Mouse (Mus musculus) liver, embryonic 14.5 days (tissue): ENCODE results near the gene Slc1a6. TPM values are rescaled to one million over a fixed set of nuclear protein-coding genes. Genes with fewer than 3 reads are reported as not detected.

Source experiments
- ATAC-seq: fragments of 200-750 bp; cut with Nextera tagmentation; 2 replicates; pipeline ENCODE4 v1.8.0; 2017; ENCODE audit warnings: moderate number of reproducible peaks, mild to moderate bottlenecking, moderate library complexity; ENCODE audit not compliant: insufficient read depth
- DNase-seq, 3 experiments: peaks; one replicate each; pipeline ENCODE4 v3.0.0-alpha.2; 2012 to 2013; ENCODE audit warnings: low read depth in 3 of 3, low spot score in 3 of 3
- H3K27ac ChIP-seq: fragments of 300-500 bp; sonication (generic); 2 replicates; pipeline ENCODE4 v1.5.1; 2014; ENCODE audit warnings: moderate library complexity, mild to moderate bottlenecking, control low read depth, inconsistent platforms
- H3K27me3 ChIP-seq: fragments of 300-500 bp; sonication (generic); 2 replicates; pipeline ENCODE4 v1.6.1; 2014; ENCODE audit warnings: mild to moderate bottlenecking, low read length, moderate library complexity; ENCODE audit not compliant: control insufficient read depth, insufficient read depth
- H3K36me3 ChIP-seq: fragments of 300-500 bp; sonication (generic); replicated peaks from 2 replicates; pipeline ENCODE4 v1.6.1; 2014; ENCODE audit warnings: low read depth; ENCODE audit not compliant: control insufficient read depth, insufficient read depth
- H3K4me1 ChIP-seq, 2 experiments: fragments of 200-500 bp in 1 of 2; fragments of 300-500 bp in 1 of 2; sonication (generic) in 1 of 2; replicated peaks; 2 replicates each; pipeline ENCODE4 v1.6.1; 2012 to 2014; ENCODE audit warnings: antibody characterized with exemption in 1 of 2, inconsistent platforms in 1 of 2, low read length in 1 of 2; ENCODE audit not compliant: control insufficient read depth in 2 of 2, insufficient read depth in 2 of 2
- H3K4me2 ChIP-seq: fragments of 300-500 bp; sonication (generic); 2 replicates; pipeline ENCODE4 v1.6.1; 2014; ENCODE audit warnings: low read depth, mild to moderate bottlenecking, control low read depth, moderate library complexity
- H3K4me3 ChIP-seq, 2 experiments: fragments of 200-500 bp in 1 of 2; fragments of 300-500 bp in 1 of 2; sonication (generic) in 1 of 2; 2 replicates each; pipeline ENCODE4 v1.5.1; 2012 to 2014; ENCODE audit warnings: low read depth in 2 of 2, low read length in 2 of 2, mild to moderate bottlenecking in 2 of 2, control low read depth in 1 of 2, inconsistent platforms in 1 of 2, moderate library complexity in 1 of 2; ENCODE audit not compliant: insufficient read depth in 1 of 2
- H3K9ac ChIP-seq: fragments of 300-500 bp; sonication (generic); replicated peaks from 2 replicates; pipeline ENCODE4 v1.6.1; 2014; ENCODE audit warnings: mild to moderate bottlenecking, control low read depth, moderate library complexity
- H3K9me3 ChIP-seq: fragments of 300-500 bp; sonication (generic); 2 replicates; pipeline ENCODE4 v1.6.1; 2016; ENCODE audit warnings: low read length, mixed read lengths; ENCODE audit not compliant: control insufficient read depth
- CTCF ChIP-seq: IDR thresholded peaks from 2 replicates; pipeline ENCODE4 v1.5.1; 2016; ENCODE audit warnings: antibody characterized with exemption, low read depth, control low read depth
- EP300 ChIP-seq: IDR thresholded peaks from 2 replicates; pipeline ENCODE4 v1.6.1; 2016; ENCODE audit warnings: antibody characterized with exemption, low read depth
- WGBS: fragments of 180-500 bp; shearing (Covaris S2); extraction: QIAGEN DNeasy Blood & Tissue Kit; methylation state at CpG from one replicate; pipeline ENCODE4 v1.1.7; 2014; ENCODE audit not compliant: insufficient replicate concordance; 5-methylcytosine and 5-hydroxymethylcytosine counted together
- polyA plus RNA-seq, 2 experiments: library from polyadenylated mRNA; depleted of rRNA in 1 of 2; stranded (reverse) in 1 of 2; unstranded in 1 of 2; fragments of >200 nt; fragmentation: Nextera tagmentation in 1 of 2; extraction: Ambion mirVana in 1 of 2; gene quantifications; 2 replicates each; pipeline versions ENCODE4 v1.2.1 to v1.2.3; 2012 to 2014

The Slc1a6 gene
- 0.19 and 0.21 TPM in 2 replicates for polyA plus RNA-seq (2012; rRNA removed)
- polyA plus RNA-seq (2014; fragmentation: Nextera tagmentation; extraction: Ambion mirVana): 0.06 TPM in 1 of 2 replicates, not detected in the other

GRCm38 (mm10) chr10:78779981-78780651, at the start of gene Slc1a6:
TSS of gene Slc1a6 (plus strand) at chr10:78780496.
- H3K4me2 ChIP-seq: peak within 1 kb of the TSS; percentile 56
- H3K4me3 ChIP-seq: peak within 1 kb of the TSS; percentile 22 to 34
- no peaks in the 10 kb centered on the region for H3K36me3 ChIP-seq
- no peaks in the 10 kb centered on the region for H3K9me3 ChIP-seq
- no peak within 1 kb of the TSS for H3K9ac ChIP-seq
- ATAC-seq: no peak
- no peak for TF ChIP-seq CTCF
- no peak for TF ChIP-seq EP300
- no peaks in the 10 kb centered on the region for H3K4me1 ChIP-seq
- H3K27me3 ChIP-seq: peaks cover 7% of the 10 kb centered on the region
- H3K27ac ChIP-seq: no peak within 1 kb of the TSS
- WGBS: 2% methylated on average over 51 of the region's 54 CpGs
- DNase-seq: no peak

- TF ChIP-seq EP300 (no peak), CTCF (no peak)
- DNase-seq: no peak
- H3K4me3 ChIP-seq: no peak overlapping the region
- no peaks in the 10 kb centered on the region for H3K9me3 ChIP-seq
- no peak overlapping the region for H3K9ac ChIP-seq
- H3K27ac ChIP-seq: no peak overlapping the region
- H3K4me1 ChIP-seq: no peaks in the 10 kb centered on the region
- no peaks in the 10 kb centered on the region for H3K27me3 ChIP-seq
- no peak for ATAC-seq
- H3K4me2 ChIP-seq: no peak overlapping the region
- WGBS: 50% methylated on average over 4 of the region's 4 CpGs
- no peaks in the 10 kb centered on the region for H3K36me3 ChIP-seq
Measured at GRCm38 (mm10) chr10:78739821-78740220, 40.5 kb upstream of the Slc1a6 start.

- no peak for TF ChIP-seq CTCF
- TF ChIP-seq EP300: no peak
- Histone ChIP-seq H3K4me1 (no peaks in the 10 kb centered on the region), H3K36me3 (no peaks in the 10 kb centered on the region), H3K27ac (no peak overlapping the region), H3K4me3 (no peak overlapping the region), H3K4me2 (no peak overlapping the region), H3K9me3 (no peaks in the 10 kb centered on the region), H3K9ac (no peak overlapping the region), H3K27me3 (no peaks in the 10 kb centered on the region)
- no peak for DNase-seq
- no peak for ATAC-seq
Measured at GRCm38 (mm10) chr10:78743721-78744120, 36.6 kb upstream of the Slc1a6 start.

GRCm38 (mm10) chr10:78745453-78746232, 34.7 kb upstream of the Slc1a6 start:
- H3K36me3 ChIP-seq: no peaks in the 10 kb centered on the region
- H3K9me3 ChIP-seq: no peaks in the 10 kb centered on the region
- no peak overlapping the region for H3K27ac ChIP-seq
- ATAC-seq: no peak
- H3K4me3 ChIP-seq: no peak overlapping the region
- H3K4me2 ChIP-seq: no peak overlapping the region
- DNase-seq: no peak
- H3K27me3 ChIP-seq: no peaks in the 10 kb centered on the region
- WGBS: 31% methylated on average over 4 of the region's 4 CpGs
- TF ChIP-seq CTCF: peak; percentile 24; the same call in 1 of the 2 replicates
- TF ChIP-seq EP300: no peak
- no peaks in the 10 kb centered on the region for H3K4me1 ChIP-seq
- H3K9ac ChIP-seq: no peak overlapping the region

GRCm38 (mm10) chr10:78747035-78747721, 33.1 kb upstream of the Slc1a6 start:
- ATAC-seq (no peak), DNase-seq (no peak)
- no peak overlapping the region for H3K9ac ChIP-seq
- H3K4me2 ChIP-seq: peak overlapping the region; percentile 13; the same call in 1 of the 2 replicates
- WGBS: 3% methylated on average over 27 of the region's 27 CpGs
- H3K9me3 ChIP-seq: no peaks in the 10 kb centered on the region
- no peaks in the 10 kb centered on the region for H3K36me3 ChIP-seq
- no peak overlapping the region for H3K27ac ChIP-seq
- peaks cover 3% of the 10 kb centered on the region for H3K27me3 ChIP-seq
- no peaks in the 10 kb centered on the region; a peak in 1 of 4 replicates for H3K4me1 ChIP-seq
- TF ChIP-seq EP300 (no peak), CTCF (no peak)
- H3K4me3 ChIP-seq: no peak overlapping the region
